Mouse (Mus musculus) midbrain, postnatal 0 days (tissue): ENCODE results near the gene Togaram1. TPM values are rescaled to one million over a fixed set of nuclear protein-coding genes. Genes with fewer than 3 reads are reported as not detected.

Source experiments
- ATAC-seq: fragments of 200-750 bp; cut with Nextera tagmentation; 2 replicates; pipeline ENCODE4 v1.8.0; 2017; ENCODE audit warnings: moderate number of reproducible peaks, mild to moderate bottlenecking, moderate TSS enrichment, moderate library complexity; ENCODE audit not compliant: low FRiP score
- DNase-seq: peaks from one replicate; pipeline ENCODE4 v3.0.0-alpha.2; 2015; ENCODE audit warnings: low spot score
- H3K27ac ChIP-seq: fragments of 300-500 bp; sonication (generic); 2 replicates; pipeline ENCODE4 v1.5.1; 2014; ENCODE audit warnings: low read depth, mild to moderate bottlenecking, low read length, mixed read lengths
- H3K27me3 ChIP-seq: fragments of 300-500 bp; sonication (generic); 2 replicates; pipeline ENCODE4 v1.6.1; 2014; ENCODE audit warnings: low read length, control low read depth, mixed read lengths; ENCODE audit not compliant: insufficient read depth
- H3K36me3 ChIP-seq: fragments of 300-500 bp; sonication (generic); 2 replicates; pipeline ENCODE4 v1.6.1; 2014; ENCODE audit warnings: low read length, control low read depth, mixed read lengths; ENCODE audit not compliant: insufficient read depth
- H3K4me1 ChIP-seq: fragments of 300-500 bp; sonication (generic); 2 replicates; pipeline ENCODE4 v1.6.1; 2014; ENCODE audit warnings: mild to moderate bottlenecking, control low read depth, antibody characterized with exemption, low read length, mixed read lengths; ENCODE audit not compliant: insufficient read depth
- H3K4me2 ChIP-seq: fragments of 300-500 bp; sonication (generic); 2 replicates; pipeline ENCODE4 v1.6.1; 2014; ENCODE audit warnings: low read depth, mild to moderate bottlenecking, low read length, mixed read lengths; ENCODE audit not compliant: poor library complexity, severe bottlenecking
- H3K4me3 ChIP-seq: fragments of 300-500 bp; sonication (generic); 2 replicates; pipeline ENCODE4 v1.5.1; 2014; ENCODE audit warnings: low read depth, mild to moderate bottlenecking, low read length, moderate library complexity
- H3K9ac ChIP-seq: fragments of 300-500 bp; sonication (generic); replicated peaks from 2 replicates; pipeline ENCODE4 v1.6.1; 2014; ENCODE audit warnings: mild to moderate bottlenecking, low read length, moderate library complexity, mixed read lengths; ENCODE audit not compliant: poor library complexity, severe bottlenecking
- H3K9me3 ChIP-seq: fragments of 300-500 bp; sonication (generic); 2 replicates; pipeline ENCODE4 v1.6.1; 2016; ENCODE audit warnings: low read length, control low read depth
- CTCF ChIP-seq: IDR thresholded peaks from 2 replicates; pipeline ENCODE4 v1.5.1; 2016; ENCODE audit warnings: antibody characterized with exemption, mild to moderate bottlenecking
- WGBS: fragments of 180-500 bp; shearing (Covaris S2); extraction: QIAGEN DNeasy Blood & Tissue Kit; methylation state at CpG from one replicate; pipeline ENCODE4 v1.1.7; 2014; 5-methylcytosine and 5-hydroxymethylcytosine counted together
- polyA plus RNA-seq: library from polyadenylated mRNA; unstranded; fragments of >200 nt; fragmentation: Nextera tagmentation; extraction: Ambion mirVana; gene quantifications from 2 replicates; pipeline ENCODE4 v1.2.1, GENCODE M21; 2015
- total RNA-seq: library from RNA; depleted of rRNA; stranded (reverse); fragments of >200 nt; gene quantifications from 2 replicates; pipeline ENCODE4 v1.2.3, GENCODE M21; 2014; rRNA removed

The Togaram1 gene
- total and polyA plus RNA-seq, 2 experiments from 2014 or later = 16.1 to 27.1 TPM

GRCm38 (mm10) chr12:65065241-65065640 lies 99.6 kb downstream of the Togaram1 start:
- ATAC-seq (no peak), DNase-seq (no peak)
- Histone ChIP-seq H3K4me1 (no peaks in the 10 kb centered on the region), H3K36me3 (peaks cover 28% of the 10 kb centered on the region), H3K27ac (no peak overlapping the region), H3K4me2 (no peak overlapping the region), H3K27me3 (no peaks in the 10 kb centered on the region), H3K9me3 (no peaks in the 10 kb centered on the region), H3K4me3 (no peak overlapping the region), H3K9ac (no peak overlapping the region)
- 81% methylated on average over 2 of the region's 2 CpGs for WGBS
- no peak for TF ChIP-seq CTCF

GRCm38 (mm10) chr12:65066234-65066633 lies 100.6 kb downstream of the Togaram1 start:
- Histone ChIP-seq H3K9me3 (no peaks in the 10 kb centered on the region), H3K4me1 (no peaks in the 10 kb centered on the region), H3K27ac (no peak overlapping the region), H3K27me3 (no peaks in the 10 kb centered on the region), H3K36me3 (peaks cover 23% of the 10 kb centered on the region), H3K9ac (no peak overlapping the region), H3K4me2 (no peak overlapping the region), H3K4me3 (no peak overlapping the region)
- no peak for TF ChIP-seq CTCF
- 71% methylated on average over 3 of the region's 3 CpGs for WGBS
- ATAC-seq (no peak), DNase-seq (no peak)

- no peaks in the 10 kb centered on the region for H3K27me3 ChIP-seq
- no peak overlapping the region for H3K4me2 ChIP-seq
- H3K9me3 ChIP-seq = no peaks in the 10 kb centered on the region
- DNase-seq (no peak), ATAC-seq (no peak)
- H3K4me1 ChIP-seq = no peaks in the 10 kb centered on the region
- H3K36me3 ChIP-seq = peaks cover 13% of the 10 kb centered on the region
- no peak overlapping the region for H3K4me3 ChIP-seq
- no peak overlapping the region for H3K27ac ChIP-seq
- no peak overlapping the region for H3K9ac ChIP-seq
- 83% methylated on average over 4 of the region's 4 CpGs for WGBS
- no peak for TF ChIP-seq CTCF
Observed at GRCm38 (mm10) chr12:65068409-65068808, 102.8 kb downstream of the Togaram1 start.

Other genes with a start within 250 kb of the Togaram1 start
- 16.2 and 17.7 TPM in 2 replicates for gene Gm527, start 47.9 kb upstream of the Togaram1 start, total RNA-seq
- gene Gm527, start 47.9 kb upstream of the Togaram1 start, polyA plus RNA-seq = 2.0 and 2.4 TPM in 2 replicates
- 21.3 and 25.4 TPM in 2 replicates for gene Klhl28, start 270 bp upstream of the Togaram1 start, total RNA-seq
- gene Klhl28, start 270 bp upstream of the Togaram1 start, polyA plus RNA-seq = 22.6 and 23.4 TPM in 2 replicates
- gene Prpf39, start 70.5 kb downstream of the Togaram1 start, total RNA-seq = 38.3 and 52.2 TPM in 2 replicates
- gene Prpf39, start 70.5 kb downstream of the Togaram1 start, polyA plus RNA-seq = 32.6 and 40.7 TPM in 2 replicates
- 164 and 285 TPM in 2 replicates for gene Fkbp3, start 108.2 kb downstream of the Togaram1 start, total RNA-seq
- 443 and 445 TPM in 2 replicates for gene Fkbp3, start 108.2 kb downstream of the Togaram1 start, polyA plus RNA-seq
- 20.5 and 29.5 TPM in 2 replicates for gene Fancm, start 109.8 kb downstream of the Togaram1 start, total RNA-seq
- 6.5 and 7.9 TPM in 2 replicates for gene Fancm, start 109.8 kb downstream of the Togaram1 start, polyA plus RNA-seq
- 2.6 and 4.3 TPM in 2 replicates for gene Mis18bp1, start 206.8 kb downstream of the Togaram1 start, total RNA-seq
- gene Mis18bp1, start 206.8 kb downstream of the Togaram1 start, polyA plus RNA-seq = 4.5 and 4.7 TPM in 2 replicates